Mouse (Mus musculus): ENCODE measurements around the gene Psmb6.

- TF ChIP-seq MAFK (IDR thresholded peaks at IDR 0.05; ENCODE audit: insufficient read depth, low read depth, low read length) (no peak), ZC3H11A (IDR thresholded peaks at IDR 0.05; ENCODE audit: borderline replicate concordance, low read depth, low read length) (no peak), CHD2 (IDR thresholded peaks at IDR 0.05; ENCODE audit: low read depth, low read length) (no peak)
Measured at GRCm38 (mm10) chr11:70518923-70519322, 6.2 kb upstream of the Psmb6 start, which contains the start of gene Gltpd2.

Data from ES-E14 (cell line).